Mouse (Mus musculus) C2C12 (cell line): Measurements from ENCODE around the gene Pax3.

Source experiments
- CTCF ChIP-seq: IDR thresholded peaks from one replicate; pipeline ENCODE4 v1.5.1; 2011; ENCODE audit not compliant: control insufficient read depth, insufficient read depth, insufficient read length
- FOSL1 ChIP-seq: IDR thresholded peaks from one replicate; pipeline ENCODE4 v1.8.0; 2011; ENCODE audit warnings: mild to moderate bottlenecking, low read length; ENCODE audit not compliant: poor library complexity, insufficient read depth, severe bottlenecking
- MAX ChIP-seq: IDR thresholded peaks from one replicate; pipeline ENCODE4 v1.6.1; 2011; ENCODE audit warnings: mild to moderate bottlenecking, control low read depth
- MYOD1 ChIP-seq: IDR thresholded peaks from one replicate; pipeline ENCODE4 v1.6.1; 2011; ENCODE audit warnings: low read depth; ENCODE audit not compliant: control insufficient read depth, insufficient read length
- MYOG ChIP-seq: IDR thresholded peaks from one replicate; pipeline ENCODE4 v1.6.1; 2011; ENCODE audit not compliant: control insufficient read depth, insufficient read length; ENCODE audit errors: extremely low read depth
- USF1 ChIP-seq: IDR thresholded peaks from one replicate; pipeline ENCODE4 v1.6.1; 2011; ENCODE audit warnings: low read depth, mild to moderate bottlenecking, control low read depth, moderate library complexity

- TF ChIP-seq CTCF (no peak), MYOD1 (no peak), MAX (no peak), FOSL1 (no peak), USF1 (no peak), MYOG (no peak)
Measured at GRCm38 (mm10) chr1:78189501-78190345, 7.2 kb downstream of the Pax3 start.
